Mouse (Mus musculus): ENCODE measurements around the gene Tprgl. TPM values are rescaled to one million over a fixed set of nuclear protein-coding genes. Genes with fewer than 3 reads are reported as not detected.

The Tprgl gene
- polyA plus RNA-seq, 1 experiment from 2014 or later, result 117 TPM

DNA sequence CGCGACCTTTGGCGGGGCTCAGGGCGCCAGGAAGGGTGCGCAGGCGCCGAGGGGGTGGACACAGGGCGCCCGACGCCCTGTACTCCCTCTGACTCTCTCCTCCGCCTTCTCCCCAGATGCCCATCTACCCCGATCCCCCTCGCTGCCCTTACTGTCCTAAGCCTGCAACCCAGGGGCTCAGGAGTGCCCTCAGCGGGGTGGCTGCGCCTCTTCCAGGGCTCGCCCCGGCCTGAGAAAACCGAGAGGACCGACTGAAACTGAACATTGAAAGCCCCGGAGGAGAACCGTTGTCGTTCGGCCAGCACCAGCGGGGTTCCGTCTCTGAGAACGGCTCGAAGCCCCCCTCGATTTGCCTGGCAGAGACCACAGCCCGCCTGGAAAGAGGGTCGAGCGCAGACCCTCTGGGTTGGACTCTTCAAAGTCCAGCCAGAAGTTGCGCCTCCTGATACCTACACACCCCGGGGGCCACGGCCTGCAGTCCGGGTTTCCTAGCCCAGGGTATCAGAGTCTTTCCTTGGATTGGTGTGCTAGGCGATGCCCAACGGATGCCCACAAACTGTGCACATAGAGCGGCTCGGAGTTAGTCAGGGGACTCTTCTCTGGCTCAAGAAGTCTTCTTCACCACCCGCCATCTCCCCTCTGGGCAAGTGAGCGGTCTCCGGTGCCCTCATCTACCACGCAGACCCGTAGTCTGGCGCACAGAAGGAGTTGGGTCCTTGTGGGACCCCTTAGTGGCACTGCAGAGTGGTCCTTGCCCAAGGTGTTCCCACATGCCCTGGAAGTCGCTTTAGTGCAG, 20.1 kb downstream of the Tprgl start:
- DNase-seq (ENCODE audit: low spot score) (peak; percentile 21), ATAC-seq (replicated peaks; ENCODE audit: insufficient number of reproducible peaks, low FRiP score, low TSS enrichment, low read depth) (no peak)
- peak overlapping the region; percentile 51 for H3K9ac ChIP-seq (replicated peaks; ENCODE audit: low read length)
- H3K4me3 ChIP-seq (ENCODE audit: low read depth, low read length), result peak overlapping the region; percentile 41
- peaks cover 10% of the 10 kb centered on the region for H3K4me1 ChIP-seq (ENCODE audit: control insufficient read depth, insufficient read depth, low read length)
- peak overlapping the region; percentile 79 for H3K4me2 ChIP-seq (ENCODE audit: low read depth, low read length)
- H3K9me3 ChIP-seq (replicated peaks; ENCODE audit: control insufficient read depth, low read length), result no peaks in the 10 kb centered on the region
- 2% methylated on average over 45 of the region's 46 CpGs for WGBS
- H3K27ac ChIP-seq (replicated peaks; ENCODE audit: low read depth, low read length), result no peak overlapping the region
- no peaks in the 10 kb centered on the region for H3K36me3 ChIP-seq (replicated peaks; ENCODE audit: control insufficient read depth, insufficient read depth, low read depth, low read length)
- H3K27me3 ChIP-seq (ENCODE audit: control insufficient read depth, insufficient read depth, low read length), result peaks cover 48% of the 10 kb centered on the region

DNA sequence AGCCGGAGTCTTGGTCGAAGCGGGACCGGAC, 20.5 kb downstream of the Tprgl start, which contains the start of gene Trp73:
TSS of gene Trp73 (minus strand) at position 27 of the 31 bp plus-strand sequence.
- DNase-seq (ENCODE audit: low spot score) (no peak), ATAC-seq (replicated peaks; ENCODE audit: insufficient number of reproducible peaks, low FRiP score, low TSS enrichment, low read depth) (no peak)
- Histone ChIP-seq H3K27me3 (ENCODE audit: control insufficient read depth, insufficient read depth, low read length) (peaks cover 48% of the 10 kb centered on the region), H3K27ac (replicated peaks; ENCODE audit: low read depth, low read length) (no peak within 1 kb of the TSS), H3K4me3 (ENCODE audit: low read depth, low read length) (peak within 1 kb of the TSS; percentile 41), H3K9me3 (replicated peaks; ENCODE audit: control insufficient read depth, low read length) (no peaks in the 10 kb centered on the region), H3K4me1 (ENCODE audit: control insufficient read depth, insufficient read depth, low read length) (peaks cover 10% of the 10 kb centered on the region), H3K36me3 (replicated peaks; ENCODE audit: control insufficient read depth, insufficient read depth, low read depth, low read length) (no peaks in the 10 kb centered on the region), H3K4me2 (ENCODE audit: low read depth, low read length) (peak within 1 kb of the TSS; percentile 79), H3K9ac (replicated peaks; ENCODE audit: low read length) (peak within 1 kb of the TSS; percentile 51)
- WGBS, result 0% methylated on average over 3 of the region's 4 CpGs

DNA sequence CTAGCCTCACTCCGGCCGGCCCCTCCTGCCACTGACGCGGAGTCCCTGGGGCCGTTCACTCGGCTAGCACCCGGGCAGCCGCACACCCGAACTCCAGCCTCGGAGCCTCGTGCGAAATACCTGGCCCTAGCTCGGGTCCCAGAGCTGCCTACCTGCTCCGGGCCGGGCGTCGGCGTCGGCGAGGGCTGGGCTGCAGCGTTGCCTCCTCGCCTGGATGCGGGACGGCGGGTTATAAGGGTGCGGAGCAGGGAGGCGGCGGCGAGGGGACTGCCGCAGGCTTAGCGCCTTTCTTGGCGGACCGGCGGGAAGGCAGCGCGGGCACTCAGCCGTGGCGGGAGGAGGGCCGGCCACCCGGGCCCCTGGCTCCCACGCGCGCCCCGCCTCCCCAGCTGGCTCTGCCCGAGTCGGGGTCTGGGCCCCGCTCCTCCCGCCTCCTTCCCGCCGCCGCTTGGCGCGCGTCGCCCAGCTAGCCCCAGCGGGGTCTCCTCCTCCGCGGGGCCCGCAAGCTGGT, 20.7 kb downstream of the Tprgl start:
- Histone ChIP-seq H3K4me2 (ENCODE audit: low read depth, low read length) (peak overlapping the region; percentile 79), H3K9ac (replicated peaks; ENCODE audit: low read length) (peak overlapping the region; percentile 51), H3K27ac (replicated peaks; ENCODE audit: low read depth, low read length) (no peak overlapping the region), H3K27me3 (ENCODE audit: control insufficient read depth, insufficient read depth, low read length) (peaks cover 48% of the 10 kb centered on the region), H3K4me1 (ENCODE audit: control insufficient read depth, insufficient read depth, low read length) (peaks cover 10% of the 10 kb centered on the region), H3K36me3 (replicated peaks; ENCODE audit: control insufficient read depth, insufficient read depth, low read depth, low read length) (no peaks in the 10 kb centered on the region), H3K9me3 (replicated peaks; ENCODE audit: control insufficient read depth, low read length) (no peaks in the 10 kb centered on the region), H3K4me3 (ENCODE audit: low read depth, low read length) (peak overlapping the region; percentile 41)
- peak; percentile 40 for DNase-seq (ENCODE audit: low spot score)
- under 1% methylated on average over 50 of the region's 59 CpGs for WGBS
- ATAC-seq (replicated peaks; ENCODE audit: insufficient number of reproducible peaks, low FRiP score, low TSS enrichment, low read depth), result no peak

DNA sequence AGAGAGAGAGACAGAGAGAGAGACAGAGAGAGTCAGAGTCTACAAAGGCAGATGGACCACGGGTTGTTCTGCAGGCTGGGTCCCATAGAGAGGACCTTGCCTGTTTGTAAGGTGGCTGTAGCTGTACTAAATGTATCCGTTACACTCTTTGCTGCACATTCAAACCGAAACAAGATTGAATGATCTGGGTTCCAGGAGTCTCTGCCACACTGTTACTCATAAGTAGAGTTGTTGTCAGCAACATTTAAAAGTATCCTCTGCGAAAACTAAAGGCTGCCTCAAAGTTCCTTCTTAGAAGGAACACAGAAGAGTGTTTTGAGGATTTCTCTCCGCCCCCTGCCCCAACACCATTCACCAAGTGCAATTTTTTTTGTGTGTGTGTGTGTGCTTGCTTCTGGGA, 23.3 kb downstream of the Tprgl start:
- Histone ChIP-seq H3K4me1 (ENCODE audit: control insufficient read depth, insufficient read depth, low read length) (peaks cover 10% of the 10 kb centered on the region), H3K4me2 (ENCODE audit: low read depth, low read length) (no peak overlapping the region), H3K9me3 (replicated peaks; ENCODE audit: control insufficient read depth, low read length) (no peaks in the 10 kb centered on the region), H3K4me3 (ENCODE audit: low read depth, low read length) (no peak overlapping the region), H3K27ac (replicated peaks; ENCODE audit: low read depth, low read length) (no peak overlapping the region), H3K36me3 (replicated peaks; ENCODE audit: control insufficient read depth, insufficient read depth, low read depth, low read length) (no peaks in the 10 kb centered on the region), H3K27me3 (ENCODE audit: control insufficient read depth, insufficient read depth, low read length) (peaks cover 48% of the 10 kb centered on the region), H3K9ac (replicated peaks; ENCODE audit: low read length) (no peak overlapping the region)
- ATAC-seq (replicated peaks; ENCODE audit: insufficient number of reproducible peaks, low FRiP score, low TSS enrichment, low read depth) (no peak), DNase-seq (ENCODE audit: low spot score) (no peak)
- WGBS, result 60% methylated on average over 5 of the region's 5 CpGs

- Histone ChIP-seq H3K27me3 (ENCODE audit: control insufficient read depth, insufficient read depth, low read length) (peaks cover 28% of the 10 kb centered on the region), H3K9me3 (replicated peaks; ENCODE audit: control insufficient read depth, low read length) (no peaks in the 10 kb centered on the region), H3K4me3 (ENCODE audit: low read depth, low read length) (no peak overlapping the region), H3K4me2 (ENCODE audit: low read depth, low read length) (no peak overlapping the region), H3K36me3 (replicated peaks; ENCODE audit: control insufficient read depth, insufficient read depth, low read depth, low read length) (no peaks in the 10 kb centered on the region), H3K27ac (replicated peaks; ENCODE audit: low read depth, low read length) (no peak overlapping the region), H3K9ac (replicated peaks; ENCODE audit: low read length) (no peak overlapping the region), H3K4me1 (ENCODE audit: control insufficient read depth, insufficient read depth, low read length) (peaks cover 4% of the 10 kb centered on the region; the same call in 1 of the 2 replicates)
- ATAC-seq (replicated peaks; ENCODE audit: insufficient number of reproducible peaks, low FRiP score, low TSS enrichment, low read depth), result peak; percentile 58; the same call in 1 of the 2 replicates
- no peak for DNase-seq (ENCODE audit: low spot score)
- WGBS, result 64% methylated on average over 4 of the region's 4 CpGs
Measured at GRCm38 (mm10) chr4:154134803-154135202, 25.7 kb downstream of the Tprgl start.

- H3K4me2 ChIP-seq (ENCODE audit: low read depth, low read length), result no peak overlapping the region
- H3K4me1 ChIP-seq (ENCODE audit: control insufficient read depth, insufficient read depth, low read length), result no peaks in the 10 kb centered on the region
- H3K27me3 ChIP-seq (ENCODE audit: control insufficient read depth, insufficient read depth, low read length), result peaks cover 3% of the 10 kb centered on the region; the same call in 1 of the 2 replicates
- no peaks in the 10 kb centered on the region for H3K9me3 ChIP-seq (replicated peaks; ENCODE audit: control insufficient read depth, low read length)
- ATAC-seq (replicated peaks; ENCODE audit: insufficient number of reproducible peaks, low FRiP score, low TSS enrichment, low read depth), result no peak
- H3K9ac ChIP-seq (replicated peaks; ENCODE audit: low read length), result no peak overlapping the region
- no peak for DNase-seq (ENCODE audit: low spot score)
- no peaks in the 10 kb centered on the region for H3K36me3 ChIP-seq (replicated peaks; ENCODE audit: control insufficient read depth, insufficient read depth, low read depth, low read length)
- no peak overlapping the region for H3K4me3 ChIP-seq (ENCODE audit: low read depth, low read length)
- 83% methylated on average over 4 of the region's 4 CpGs for WGBS
- no peak overlapping the region for H3K27ac ChIP-seq (replicated peaks; ENCODE audit: low read depth, low read length)
Measured at GRCm38 (mm10) chr4:154131894-154132293, 28.6 kb downstream of the Tprgl start.

- no peak overlapping the region for H3K4me3 ChIP-seq (ENCODE audit: low read depth, low read length)
- no peaks in the 10 kb centered on the region for H3K4me1 ChIP-seq (ENCODE audit: control insufficient read depth, insufficient read depth, low read length)
- no peaks in the 10 kb centered on the region for H3K9me3 ChIP-seq (replicated peaks; ENCODE audit: control insufficient read depth, low read length)
- no peak overlapping the region for H3K27ac ChIP-seq (replicated peaks; ENCODE audit: low read depth, low read length)
- ATAC-seq (replicated peaks; ENCODE audit: insufficient number of reproducible peaks, low FRiP score, low TSS enrichment, low read depth) (no peak), DNase-seq (ENCODE audit: low spot score) (no peak)
- no peak overlapping the region for H3K9ac ChIP-seq (replicated peaks; ENCODE audit: low read length)
- no peak overlapping the region for H3K4me2 ChIP-seq (ENCODE audit: low read depth, low read length)
- no peaks in the 10 kb centered on the region for H3K36me3 ChIP-seq (replicated peaks; ENCODE audit: control insufficient read depth, insufficient read depth, low read depth, low read length)
- no peaks in the 10 kb centered on the region for H3K27me3 ChIP-seq (ENCODE audit: control insufficient read depth, insufficient read depth, low read length)
Measured at GRCm38 (mm10) chr4:154129950-154130349, 30.5 kb downstream of the Tprgl start.

GRCm38 (mm10) chr4:154127273-154127672, 33.2 kb downstream of the Tprgl start:
- H3K27me3 ChIP-seq (ENCODE audit: control insufficient read depth, insufficient read depth, low read length), result no peaks in the 10 kb centered on the region
- no peak for ATAC-seq (replicated peaks; ENCODE audit: insufficient number of reproducible peaks, low FRiP score, low TSS enrichment, low read depth)

More at GRCm38 (mm10) chr4:154127273-154127672, 33.2 kb downstream of the Tprgl start:
- Histone ChIP-seq H3K9ac (replicated peaks; ENCODE audit: low read length) (no peak overlapping the region), H3K4me2 (ENCODE audit: low read depth, low read length) (no peak overlapping the region), H3K4me3 (ENCODE audit: low read depth, low read length) (no peak overlapping the region), H3K9me3 (replicated peaks; ENCODE audit: control insufficient read depth, low read length) (no peaks in the 10 kb centered on the region), H3K4me1 (ENCODE audit: control insufficient read depth, insufficient read depth, low read length) (no peaks in the 10 kb centered on the region), H3K27ac (replicated peaks; ENCODE audit: low read depth, low read length) (no peak overlapping the region), H3K36me3 (replicated peaks; ENCODE audit: control insufficient read depth, insufficient read depth, low read depth, low read length) (no peaks in the 10 kb centered on the region)
- 71% methylated on average over 3 of the region's 3 CpGs for WGBS
- DNase-seq (ENCODE audit: low spot score), result no peak
